Mouse (Mus musculus) brain, adult 10 weeks (tissue): ENCODE results near the gene Tm7sf3. TPM values are rescaled to one million over a fixed set of nuclear protein-coding genes. Genes with fewer than 3 reads are reported as not detected.

Experiments used
- polyA plus RNA-seq: library from polyadenylated mRNA; stranded (reverse); fragments of 350-450 nt; fragmentation: Illumina TruSeq; extraction: RNeasy Lipid Tissue Mini Kit (QIAGEN cat#74804); gene quantifications from one replicate; pipeline ENCODE4 v1.2.3, GENCODE M21; 2015; ENCODE audit warnings: low read depth, low replicate concordance

The Tm7sf3 gene
- polyA plus RNA-seq: 32.5 TPM

DNA sequence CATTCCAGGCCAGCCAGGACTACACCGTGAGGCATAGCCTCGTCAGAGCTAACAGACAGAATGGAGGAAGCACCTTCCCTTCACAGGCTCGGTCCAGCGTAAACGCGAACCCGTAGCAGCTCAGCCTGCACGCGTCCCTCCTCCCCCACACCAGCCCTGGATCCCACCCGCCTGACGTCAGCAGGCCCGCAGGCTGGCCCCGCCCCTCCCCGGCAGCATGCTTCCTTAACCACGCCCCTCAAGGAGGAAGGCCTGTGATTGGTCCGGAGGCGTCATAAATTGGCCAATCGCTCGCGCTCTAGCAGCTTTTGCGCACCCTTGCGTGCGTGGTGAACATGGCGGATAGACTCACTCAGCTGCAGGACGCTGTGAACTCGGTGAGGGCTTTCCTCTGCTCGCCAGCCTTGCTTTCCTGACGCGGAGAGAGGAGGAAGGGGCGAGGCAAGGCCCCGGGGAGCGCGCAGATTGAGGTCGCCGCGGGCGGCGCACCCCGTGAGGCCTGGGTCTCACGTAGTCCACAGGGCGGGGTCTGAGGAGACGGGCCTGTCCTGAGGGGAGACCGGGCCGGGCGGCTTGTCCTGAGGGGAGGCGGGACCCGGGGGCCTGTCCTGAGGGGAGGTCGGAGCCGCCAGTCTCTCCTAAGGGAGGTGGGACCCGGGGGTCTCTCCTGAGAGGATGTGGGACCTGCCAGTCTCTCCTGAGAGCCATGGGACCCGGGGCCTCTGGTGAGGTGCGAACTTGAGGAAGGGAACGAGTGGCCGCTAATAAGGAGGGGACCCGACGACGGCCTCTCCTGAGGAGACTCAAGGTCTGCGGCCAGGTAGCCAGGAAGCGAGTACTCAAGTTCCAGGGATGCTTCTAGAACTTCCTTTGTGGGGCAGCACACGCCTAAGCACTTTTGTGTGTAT is at the start of gene Tm7sf3, which contains the start of gene Med21:
Tm7sf3 (minus strand) TSS at position 549 of the 908 bp plus-strand sequence.
Med21 (plus strand) TSS at position 272 of the 908 bp plus-strand sequence.

GRCm38 (mm10) chr6:146577310-146578109 is 65.1 kb downstream of the Tm7sf3 start, which contains the start of gene Ints13:
Gene Ints13 (minus strand): TSS chr6:146577835.

DNA sequence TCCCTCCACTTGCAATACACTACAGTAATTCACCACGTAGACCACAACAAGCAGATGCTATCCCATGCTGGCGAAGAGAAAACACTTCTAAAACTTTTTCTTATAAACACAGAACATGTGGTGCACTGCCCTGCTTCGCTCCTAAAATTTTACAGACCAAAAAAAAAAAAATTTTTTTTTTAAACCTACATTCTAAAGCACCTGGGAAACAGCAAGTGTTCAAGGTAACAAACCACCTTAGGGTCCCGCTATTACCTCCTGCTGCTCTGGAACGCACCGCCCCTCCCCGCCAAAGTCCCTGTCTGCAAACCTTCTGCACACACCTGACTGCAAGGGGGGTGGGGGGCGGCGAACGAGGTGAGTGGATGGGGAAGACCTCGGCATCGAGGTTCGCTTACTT is 65.7 kb downstream of the Tm7sf3 start, which contains the start of gene Fgfr1op2:
Fgfr1op2 (plus strand) TSS at position 301 of the 400 bp plus-strand sequence.

Other genes with a start within 250 kb of the Tm7sf3 start
- gene Itpr2, start 140.6 kb downstream of the Tm7sf3 start, polyA plus RNA-seq: 7.0 TPM
- 134 TPM for gene Fgfr1op2, start 65.6 kb downstream of the Tm7sf3 start, polyA plus RNA-seq
- 47.2 TPM for gene Ints13, start 65.0 kb downstream of the Tm7sf3 start, polyA plus RNA-seq
- gene Med21, start 277 bp downstream of the Tm7sf3 start, polyA plus RNA-seq: 93.0 TPM
- gene Stk38l, start 82.2 kb upstream of the Tm7sf3 start, polyA plus RNA-seq: 17.6 TPM
- 8.3 TPM for gene Arntl2, start 153.2 kb upstream of the Tm7sf3 start, polyA plus RNA-seq
- gene Smco2, start 207.3 kb upstream of the Tm7sf3 start, polyA plus RNA-seq: not detected
- 23.6 TPM for gene Ppfibp1, start 245.7 kb upstream of the Tm7sf3 start, polyA plus RNA-seq